Mouse (Mus musculus): ENCODE data around the gene Gm10058.
"Not testable (repeated sequence)": the region's sequence is repeated elsewhere in the genome, so short reads cannot be mapped to it uniquely, and the experiment has no call there.

Gene Gm10058

DNA sequence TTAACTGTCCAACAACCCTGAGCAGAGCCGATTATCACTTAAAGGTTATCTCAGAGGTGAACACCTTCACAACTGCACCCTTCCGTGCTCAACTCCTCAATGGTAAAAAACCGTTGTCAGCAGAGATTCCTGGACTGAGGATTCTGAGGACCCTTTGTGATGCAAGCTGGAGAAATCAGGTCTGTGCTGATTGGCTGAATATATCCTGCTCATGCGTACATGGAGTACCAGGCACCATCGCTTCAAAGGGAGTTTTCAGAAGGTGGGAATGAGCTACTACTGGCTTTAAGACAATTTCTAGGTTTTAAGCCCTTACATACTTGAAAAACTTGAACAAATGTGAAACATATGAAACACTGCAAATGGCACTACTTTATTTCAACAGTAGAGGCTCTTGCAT, at the start of gene Gm10058:
Gene Gm10058, minus strand, starts transcription at position 101 of the 400 bp plus-strand sequence.
- DNase-seq (ENCODE audit: low spot score), result not testable (repeated sequence)

Measured in urinary bladder, postnatal 25 days (tissue).